Comparison of ENCODE assay signal across 21 mouse cellular contexts in the genomic region with DNA sequence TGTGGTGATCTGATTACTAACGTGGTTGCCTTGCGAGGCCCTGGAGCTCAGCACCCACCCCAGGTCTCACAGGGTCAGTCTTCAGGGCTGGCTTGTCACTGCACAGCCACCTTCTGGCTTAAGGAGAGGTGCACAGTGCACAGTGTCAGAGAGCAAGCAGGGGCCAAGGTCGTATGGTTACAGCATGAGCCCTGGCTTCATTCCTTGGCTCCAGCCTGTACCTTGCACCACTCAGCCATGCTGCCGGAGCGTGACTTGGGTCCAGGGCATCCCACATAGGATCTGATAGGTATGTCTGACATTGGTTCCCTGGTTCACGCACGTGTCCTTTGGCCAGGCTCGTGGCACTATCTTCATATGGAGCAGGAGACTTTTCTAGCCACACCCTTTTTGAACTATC.
A peak's percentile ranks its signal among the peaks of the same experiment; 100 is the strongest.
DNase-seq lines count a peak whose midpoint lies in the region; ATAC-seq lines count a peak whose summit lies in the region.
"Had no signal": no experiment of that assay in that cellular context is flagged by ENCODE, and none has a peak within 500 bp of the region (broad histone marks: within the 10 kb centered on the region; RNA-seq: fewer than 3 reads in every experiment).

No protein-coding gene starts in this region.

- ATAC-seq in kidney, embryonic 15.5 days (replicated peaks; ENCODE audit: low FRiP score), result peak; percentile 52; the same call in 1 of the 2 replicates
- ATAC-seq in liver, embryonic 12.5 days, result no peak

- H3K27me3 ChIP-seq in kidney, embryonic 15.5 days, result no peaks in the 10 kb centered on the region
- H3K27me3 ChIP-seq in liver, embryonic 12.5 days (replicated peaks), result no peaks in the 10 kb centered on the region
- H3K27me3 ChIP-seq: heart, embryonic 13.5 days; hindbrain, embryonic 15.5 days; limb, embryonic 12.5 days; midbrain, embryonic 12.5 days; neural tube, embryonic 12.5 days had no signal

- no peak overlapping the region for H3K27ac ChIP-seq in kidney, embryonic 15.5 days
- no peak overlapping the region for H3K27ac ChIP-seq in liver, embryonic 12.5 days
- H3K27ac ChIP-seq: forebrain, embryonic 10.5 days; heart, embryonic 13.5 days; hindbrain, embryonic 15.5 days; limb, embryonic 12.5 days; liver, embryonic 14.5 days; midbrain, embryonic 12.5 days; neural tube, embryonic 12.5 days had no signal

- no peaks in the 10 kb centered on the region for H3K9me3 ChIP-seq in kidney, embryonic 15.5 days (replicated peaks)
- H3K9me3 ChIP-seq in liver, embryonic 12.5 days (replicated peaks), result no peaks in the 10 kb centered on the region
- H3K9me3 ChIP-seq: forebrain, embryonic 10.5 days; heart, embryonic 13.5 days; hindbrain, embryonic 15.5 days; limb, embryonic 12.5 days; midbrain, embryonic 12.5 days; neural tube, embryonic 12.5 days had no signal

- peak; percentile 75 for DNase-seq in kidney, adult 18-20 months
- DNase-seq in kidney, postnatal 10 days, result no peak
- peak; percentile 67 to 76 for DNase-seq in adrenal gland, postnatal 36 days
- DNase-seq in testis, postnatal 14 days (ENCODE audit: low spot score), result no peak
- DNase-seq in embryo, embryonic 10.5 days (ENCODE audit: low spot score), result no peak
- DNase-seq: B cell, adult 2 months; cerebellum, adult 2 months; cerebellum, postnatal 36 days; heart, adult 11 months; heart, postnatal 4 days; right cerebral cortex, adult 18-20 months; thymus, postnatal 36 days had no signal

- peaks cover 13% of the 10 kb centered on the region; the same call in 1 of the 2 replicates for H3K4me1 ChIP-seq in kidney, embryonic 15.5 days
- no peaks in the 10 kb centered on the region for H3K4me1 ChIP-seq in liver, embryonic 12.5 days

- H3K36me3 ChIP-seq in kidney, embryonic 15.5 days, result peaks cover 11% of the 10 kb centered on the region
- 0 out of 2 replicates have a peak, but pooled peaks cover 2% of the 10 kb centered on the region for H3K36me3 ChIP-seq in liver, embryonic 12.5 days
- H3K36me3 ChIP-seq: hindbrain, embryonic 15.5 days; limb, embryonic 12.5 days; midbrain, embryonic 12.5 days; neural tube, embryonic 12.5 days had no signal

- WGBS in kidney, embryonic 15.5 days, result 85% methylated on average over 8 of the region's 8 CpGs
- 75% methylated on average over 8 of the region's 8 CpGs for WGBS in liver, embryonic 12.5 days (ENCODE audit: insufficient replicate concordance)

- no peak overlapping the region for H3K9ac ChIP-seq in kidney, embryonic 15.5 days
- no peak overlapping the region for H3K9ac ChIP-seq in liver, embryonic 12.5 days
- H3K9ac ChIP-seq: heart, embryonic 13.5 days; hindbrain, embryonic 15.5 days; limb, embryonic 12.5 days; liver, embryonic 14.5 days; midbrain, embryonic 12.5 days; neural tube, embryonic 12.5 days had no signal

- H3K4me2 ChIP-seq in kidney, embryonic 15.5 days, result no peak overlapping the region
- no peak overlapping the region for H3K4me2 ChIP-seq in liver, embryonic 12.5 days
- H3K4me2 ChIP-seq: heart, embryonic 13.5 days; hindbrain, embryonic 15.5 days; limb, embryonic 12.5 days; midbrain, embryonic 12.5 days; neural tube, embryonic 12.5 days had no signal

- no peak overlapping the region for H3K4me3 ChIP-seq in kidney, embryonic 15.5 days (replicated peaks)
- H3K4me3 ChIP-seq in liver, embryonic 12.5 days, result no peak overlapping the region
- H3K4me3 ChIP-seq: forebrain, embryonic 10.5 days; heart, embryonic 13.5 days; hindbrain, embryonic 15.5 days; limb, embryonic 12.5 days; midbrain, embryonic 12.5 days; neural tube, embryonic 12.5 days had no signal

Comparison
In these comparisons a context has a peak if more than half of its experiments do, and no peak if none do; other contexts are left out.
1. DNase-seq: peak in kidney, adult 18-20 months (single experiment) and adrenal gland, postnatal 36 days (2 of 2); none in kidney, postnatal 10 days (single experiment), testis, postnatal 14 days (single experiment) and embryo, embryonic 10.5 days (single experiment).